Mouse (Mus musculus): ENCODE results near the gene Tcfl5.

- TF ChIP-seq EP300 (IDR thresholded peaks at IDR 0.05; ENCODE audit: low read depth): no peak
- peak; percentile 90 for TF ChIP-seq CTCF (IDR thresholded peaks at IDR 0.05; ENCODE audit: low read depth)
Observed at GRCm38 (mm10) chr2:180578686-180579085, 63.8 kb downstream of the Tcfl5 start.

Measured in heart, postnatal 0 days (tissue).